Mouse (Mus musculus) intestine, embryonic 14.5 days (tissue): ENCODE measurements at regions not wholly inside any gene's neighbourhood (a gene's known extent, or its start where the extent isn't known, plus 50 kb on each side); places are given as distances from the start of the nearest gene placed in this dataset.
A peak's percentile ranks its signal among the peaks of the same experiment; 100 is the strongest.

ENCODE experiments used
- ATAC-seq: fragments of 200-750 bp; cut with Nextera tagmentation; replicated peaks from 2 replicates; pipeline ENCODE4 v1.8.0; 2017; ENCODE audit warnings: low read depth, moderate number of reproducible peaks, moderate TSS enrichment, moderate library complexity; ENCODE audit not compliant: low FRiP score, low TSS enrichment
- DNase-seq: peaks from one replicate; pipeline ENCODE4 v3.0.0-alpha.2; 2018; ENCODE audit warnings: low spot score
- H3K27ac ChIP-seq: fragments of 300-500 bp; sonication (generic); 2 replicates; pipeline ENCODE4 v1.5.1; 2014; ENCODE audit warnings: low read depth, mild to moderate bottlenecking, control low read depth
- H3K27me3 ChIP-seq: fragments of 300-500 bp; sonication (generic); replicated peaks from 2 replicates; pipeline ENCODE4 v1.6.1; 2014; ENCODE audit warnings: low read length, control low read depth; ENCODE audit not compliant: control insufficient read depth, insufficient read depth
- H3K36me3 ChIP-seq: fragments of 300-500 bp; sonication (generic); 2 replicates; pipeline ENCODE4 v1.6.1; 2014; ENCODE audit warnings: low read length, control low read depth; ENCODE audit not compliant: control insufficient read depth, insufficient read depth
- H3K4me1 ChIP-seq: fragments of 300-500 bp; sonication (generic); replicated peaks from 2 replicates; pipeline ENCODE4 v1.6.1; 2014; ENCODE audit warnings: low read length, control low read depth, mixed read lengths; ENCODE audit not compliant: control insufficient read depth, insufficient read depth
- H3K4me2 ChIP-seq: fragments of 300-500 bp; sonication (generic); 2 replicates; pipeline ENCODE4 v1.6.1; 2014; ENCODE audit warnings: low read length
- H3K4me3 ChIP-seq: fragments of 300-500 bp; sonication (generic); 2 replicates; pipeline ENCODE4 v1.5.1; 2014; ENCODE audit warnings: low read depth, low read length, control low read depth, mixed read lengths
- H3K9ac ChIP-seq: fragments of 300-500 bp; sonication (generic); 2 replicates; pipeline ENCODE4 v1.6.1; 2014; ENCODE audit warnings: mild to moderate bottlenecking, low read length
- H3K9me3 ChIP-seq: fragments of 300-500 bp; sonication (generic); 2 replicates; pipeline ENCODE4 v1.6.1; 2016; ENCODE audit warnings: low read length, control low read depth; ENCODE audit not compliant: control insufficient read depth
- WGBS: fragments of 180-500 bp; shearing (Covaris S2); extraction: QIAGEN DNeasy Blood & Tissue Kit; methylation state at CpG from one replicate; pipeline ENCODE4 v1.1.7; 2014; 5-methylcytosine and 5-hydroxymethylcytosine counted together

DNA sequence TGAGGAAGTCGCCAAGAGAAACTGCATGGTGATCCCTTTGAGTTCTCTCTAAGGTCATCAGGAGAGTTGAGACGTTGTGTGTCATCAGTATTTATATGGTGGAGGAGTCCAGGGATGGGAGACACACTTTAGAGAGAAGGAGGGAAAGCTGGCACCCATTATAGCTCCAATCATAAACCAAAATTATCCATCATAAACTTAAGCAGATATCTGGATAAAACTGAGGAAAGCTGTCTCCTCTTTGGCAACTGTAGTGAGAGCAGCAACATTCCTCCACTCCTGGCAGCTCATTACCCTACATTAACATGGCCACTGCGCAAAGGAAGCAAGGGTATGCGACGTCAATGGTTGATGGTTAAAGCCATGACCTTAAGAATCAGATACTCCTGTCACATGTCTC, 323.6 kb downstream of the Lmx1a start:
- Histone ChIP-seq H3K4me2 (no peak overlapping the region), H3K4me1 (0 out of 2 replicates have a peak, but pooled peaks cover 7% of the 10 kb centered on the region), H3K36me3 (no peaks in the 10 kb centered on the region), H3K9ac (no peak overlapping the region), H3K4me3 (no peak overlapping the region), H3K27me3 (no peaks in the 10 kb centered on the region), H3K27ac (no peak overlapping the region), H3K9me3 (no peaks in the 10 kb centered on the region)
- no peak for DNase-seq
- ATAC-seq: no peak
- WGBS: 62% methylated on average over 5 of the region's 5 CpGs

DNA sequence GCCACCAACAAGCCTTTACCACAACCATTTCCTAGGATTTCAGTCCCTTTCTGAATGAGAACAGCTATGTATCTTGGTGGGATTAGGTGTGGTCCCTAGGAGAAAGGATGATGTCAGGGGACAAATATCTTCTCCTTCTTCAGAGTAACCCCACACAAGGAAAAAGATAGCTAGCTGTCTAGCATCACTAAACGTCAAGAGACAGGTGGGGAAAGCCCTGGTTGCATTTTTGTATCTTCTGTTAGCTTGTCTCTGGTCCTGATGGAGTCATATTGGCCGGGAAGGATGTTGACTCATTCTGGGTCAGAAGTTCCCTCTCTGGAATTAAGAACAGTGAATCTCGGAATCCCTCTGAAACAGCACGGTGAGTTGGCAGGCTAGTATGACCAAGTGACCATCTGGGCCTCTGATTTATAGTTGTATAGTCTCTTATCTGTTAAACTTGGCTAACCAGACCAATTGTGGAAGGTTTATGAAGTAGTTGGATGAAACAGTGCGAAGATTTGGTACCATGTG, 327.4 kb downstream of the Lmx1a start:
- Histone ChIP-seq H3K27me3 (no peaks in the 10 kb centered on the region), H3K9ac (no peak overlapping the region), H3K4me3 (no peak overlapping the region), H3K4me2 (no peak overlapping the region), H3K4me1 (0 out of 2 replicates have a peak, but pooled peaks cover 7% of the 10 kb centered on the region), H3K9me3 (no peaks in the 10 kb centered on the region), H3K27ac (no peak overlapping the region), H3K36me3 (no peaks in the 10 kb centered on the region)
- 81% methylated on average over 5 of the region's 5 CpGs for WGBS
- ATAC-seq (no peak), DNase-seq (no peak)

DNA sequence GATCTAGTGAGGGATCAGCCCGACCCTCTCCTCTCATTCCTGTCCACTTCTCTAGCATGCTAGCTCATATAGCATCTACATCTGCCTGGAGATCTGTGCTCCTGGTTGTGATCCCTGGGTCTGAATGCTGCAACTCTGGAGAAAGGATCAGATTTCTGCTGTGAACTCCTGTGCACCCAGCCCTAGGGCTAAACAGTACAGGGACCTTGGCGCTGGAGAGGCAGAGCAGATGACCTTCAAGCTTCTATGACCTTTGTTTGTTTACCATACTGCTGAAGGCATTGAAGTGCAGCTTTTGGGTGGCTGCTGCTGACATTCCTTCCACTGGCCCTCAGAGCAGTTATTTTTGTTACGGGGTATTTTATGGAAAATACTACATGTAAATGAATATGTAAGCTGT, 337.4 kb downstream of the Lmx1a start:
- no peak overlapping the region for H3K4me3 ChIP-seq
- 58% methylated on average over 3 of the region's 3 CpGs for WGBS
- no peaks in the 10 kb centered on the region for H3K9me3 ChIP-seq
- no peak overlapping the region for H3K27ac ChIP-seq
- H3K36me3 ChIP-seq: no peaks in the 10 kb centered on the region
- no peak overlapping the region for H3K4me2 ChIP-seq
- DNase-seq (no peak), ATAC-seq (no peak)
- no peak overlapping the region for H3K9ac ChIP-seq
- no peaks in the 10 kb centered on the region for H3K4me1 ChIP-seq
- H3K27me3 ChIP-seq: no peaks in the 10 kb centered on the region

DNA sequence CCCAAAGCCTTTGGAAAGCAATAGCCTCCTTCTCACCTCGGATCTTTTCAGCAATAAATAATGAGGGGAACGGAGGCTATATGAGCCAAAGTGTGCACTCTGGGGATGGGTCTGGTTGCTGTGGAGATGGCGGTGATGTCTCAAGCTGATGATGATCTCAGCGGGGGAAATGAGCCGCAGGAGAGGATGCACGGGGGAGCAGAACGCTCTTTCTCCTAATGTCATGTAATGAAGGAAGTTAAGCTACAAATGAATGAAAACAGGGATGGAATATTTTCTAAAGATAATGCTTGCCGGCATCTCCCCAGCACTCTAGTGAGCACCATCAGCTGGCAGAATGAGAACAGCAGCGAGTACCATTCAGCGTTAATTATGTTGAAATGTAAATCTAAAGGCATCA, 355.7 kb downstream of the Lmx1a start:
- H3K36me3 ChIP-seq: no peaks in the 10 kb centered on the region
- H3K9ac ChIP-seq: no peak overlapping the region
- no peak overlapping the region for H3K27ac ChIP-seq
- ATAC-seq (no peak), DNase-seq (no peak)
- H3K9me3 ChIP-seq: no peaks in the 10 kb centered on the region
- WGBS: 74% methylated on average over 10 of the region's 10 CpGs
- no peak overlapping the region for H3K4me3 ChIP-seq
- no peaks in the 10 kb centered on the region for H3K27me3 ChIP-seq
- H3K4me1 ChIP-seq: no peaks in the 10 kb centered on the region
- H3K4me2 ChIP-seq: no peak overlapping the region

DNA sequence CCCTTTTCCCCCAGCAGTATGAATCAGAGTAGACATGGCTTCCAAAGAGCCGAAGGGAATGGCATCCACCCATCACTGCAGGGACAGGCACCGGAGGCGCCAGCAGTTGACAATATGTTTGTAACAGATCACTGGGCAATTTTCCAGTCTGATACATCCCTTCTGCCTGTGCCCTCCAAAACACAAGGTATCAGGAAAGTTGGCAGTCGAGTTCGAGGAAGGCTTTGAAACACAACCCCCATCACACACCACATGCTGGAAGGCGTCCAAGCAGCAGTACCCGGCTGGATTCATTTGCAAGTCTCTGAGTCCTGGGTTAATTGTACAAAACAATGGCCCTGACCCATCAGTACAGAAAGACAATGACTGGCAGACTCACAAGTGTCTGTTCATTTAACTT, 357.3 kb downstream of the Lmx1a start:
- Histone ChIP-seq H3K9me3 (no peaks in the 10 kb centered on the region), H3K27ac (no peak overlapping the region), H3K9ac (no peak overlapping the region), H3K4me2 (no peak overlapping the region), H3K4me1 (no peaks in the 10 kb centered on the region), H3K4me3 (no peak overlapping the region), H3K36me3 (no peaks in the 10 kb centered on the region), H3K27me3 (no peaks in the 10 kb centered on the region)
- 85% methylated on average over 7 of the region's 7 CpGs for WGBS
- DNase-seq: no peak
- no peak for ATAC-seq

DNA sequence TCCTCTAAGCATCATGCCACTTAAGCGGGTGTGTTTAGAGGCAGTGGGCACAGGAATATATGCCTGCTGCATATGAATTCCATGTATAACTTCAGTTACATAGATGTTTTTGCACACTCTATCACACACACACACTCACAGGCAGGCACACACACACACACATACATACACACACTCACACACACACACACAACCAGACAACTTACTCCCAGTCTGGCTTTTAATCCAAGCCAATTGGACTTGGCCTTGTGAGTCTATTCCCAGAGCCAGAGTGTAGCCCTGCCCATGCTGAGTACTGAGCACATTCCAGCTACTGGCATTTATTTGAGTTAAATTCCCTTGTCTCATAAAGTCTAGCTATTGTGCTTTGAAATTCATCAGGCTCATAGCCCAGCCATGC, 357.7 kb downstream of the Lmx1a start:
- no peaks in the 10 kb centered on the region for H3K27me3 ChIP-seq
- H3K4me1 ChIP-seq: no peaks in the 10 kb centered on the region
- H3K4me3 ChIP-seq: no peak overlapping the region
- H3K27ac ChIP-seq: no peak overlapping the region
- no peak overlapping the region for H3K4me2 ChIP-seq
- H3K9me3 ChIP-seq: no peaks in the 10 kb centered on the region
- WGBS: 100% methylated on average over 1 of the region's 1 CpGs
- ATAC-seq: no peak
- H3K9ac ChIP-seq: no peak overlapping the region
- H3K36me3 ChIP-seq: no peaks in the 10 kb centered on the region
- DNase-seq: no peak

DNA sequence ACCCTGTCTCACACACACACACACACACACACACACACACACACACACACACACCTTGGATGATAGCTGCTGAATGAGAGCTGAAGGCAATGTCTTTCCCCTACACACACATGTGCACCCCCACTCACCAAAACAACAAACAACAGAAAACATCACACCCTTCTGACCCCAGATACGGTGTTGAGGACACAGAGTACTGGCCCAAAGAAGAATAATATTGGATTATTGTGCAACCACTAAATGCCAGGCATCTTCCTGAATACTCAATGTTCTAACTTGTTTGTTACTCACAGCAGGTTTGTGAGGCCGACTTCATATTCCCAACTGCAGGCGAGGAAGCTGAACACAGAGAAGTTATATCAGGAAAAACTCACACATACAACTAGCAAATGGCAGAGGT, 360.9 kb downstream of the Lmx1a start:
- Histone ChIP-seq H3K9me3 (no peaks in the 10 kb centered on the region), H3K9ac (no peak overlapping the region), H3K36me3 (no peaks in the 10 kb centered on the region), H3K27ac (no peak overlapping the region), H3K4me3 (no peak overlapping the region), H3K4me2 (no peak overlapping the region), H3K27me3 (no peaks in the 10 kb centered on the region), H3K4me1 (no peaks in the 10 kb centered on the region)
- 82% methylated on average over 3 of the region's 3 CpGs for WGBS
- ATAC-seq: no peak
- DNase-seq: no peak

DNA sequence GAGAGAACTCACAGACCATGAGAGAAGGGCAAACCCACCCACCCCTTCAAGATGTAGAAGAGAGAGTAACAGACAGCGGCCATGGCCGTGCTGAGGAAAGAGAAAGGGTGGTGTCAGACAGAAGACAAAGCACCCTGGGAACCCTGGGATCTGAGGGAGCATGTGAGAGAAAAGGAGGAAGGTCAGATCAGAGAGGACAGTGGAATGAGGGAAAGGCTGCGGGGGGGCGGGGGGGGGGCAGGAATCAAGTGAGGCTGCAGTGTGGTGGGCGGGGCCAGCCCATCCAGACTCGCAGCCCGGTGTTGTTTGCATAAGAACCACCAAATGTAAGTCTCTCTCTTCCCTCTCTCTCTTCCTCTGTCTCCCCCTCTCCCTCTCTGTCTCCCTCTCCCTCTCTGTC, 367.4 kb downstream of the Lmx1a start:
- no peak overlapping the region for H3K27ac ChIP-seq
- H3K4me1 ChIP-seq: no peaks in the 10 kb centered on the region
- H3K4me3 ChIP-seq: no peak overlapping the region
- H3K9ac ChIP-seq: no peak overlapping the region
- DNase-seq (no peak), ATAC-seq (no peak)
- 7% methylated on average over 6 of the region's 7 CpGs for WGBS
- H3K36me3 ChIP-seq: no peaks in the 10 kb centered on the region
- H3K4me2 ChIP-seq: 0 out of 2 replicates have a peak overlapping the region, but pooled peaks have one; percentile 21
- H3K27me3 ChIP-seq: no peaks in the 10 kb centered on the region
- H3K9me3 ChIP-seq: no peaks in the 10 kb centered on the region

DNA sequence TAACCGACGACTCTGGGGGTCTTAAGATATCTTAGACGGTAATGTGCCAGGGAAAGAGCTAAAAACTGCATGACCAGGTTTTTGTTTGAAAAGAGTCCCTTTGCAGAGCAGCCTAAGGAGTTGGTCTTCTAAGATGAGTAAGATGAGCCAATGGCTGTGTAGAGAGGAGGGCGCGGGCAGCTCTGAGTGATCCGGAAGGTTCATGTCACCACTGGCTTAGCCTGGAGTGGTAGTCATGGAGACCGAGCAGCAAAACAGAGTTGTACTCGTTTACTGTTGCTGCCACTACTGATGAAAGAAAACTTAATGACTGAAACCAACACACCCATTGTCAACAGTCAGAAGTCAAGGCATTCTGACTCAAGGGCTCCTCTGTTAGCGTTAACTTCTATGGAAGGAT, 368.4 kb downstream of the Lmx1a start:
- no peaks in the 10 kb centered on the region for H3K27me3 ChIP-seq
- no peak overlapping the region for H3K9ac ChIP-seq
- H3K4me3 ChIP-seq: no peak overlapping the region
- ATAC-seq: no peak
- H3K4me2 ChIP-seq: no peak overlapping the region
- WGBS: 75% methylated on average over 9 of the region's 9 CpGs
- no peak for DNase-seq
- no peaks in the 10 kb centered on the region for H3K9me3 ChIP-seq
- no peaks in the 10 kb centered on the region for H3K4me1 ChIP-seq
- no peak overlapping the region for H3K27ac ChIP-seq
- H3K36me3 ChIP-seq: no peaks in the 10 kb centered on the region
